Mouse (Mus musculus) stomach, embryonic 16.5 days (tissue): ENCODE measurements around the gene Rasl10a. TPM values are rescaled to one million over a fixed set of nuclear protein-coding genes. Genes with fewer than 3 reads are reported as not detected.

ENCODE experiments used
- ATAC-seq: fragments of 200-750 bp; cut with Nextera tagmentation; 2 replicates; pipeline ENCODE4 v1.8.0; 2017; ENCODE audit warnings: moderate number of reproducible peaks, moderate TSS enrichment; ENCODE audit not compliant: insufficient read depth, low FRiP score
- H3K27ac ChIP-seq: fragments of 300-500 bp; sonication (generic); 2 replicates; pipeline ENCODE4 v1.5.1; 2014; ENCODE audit warnings: low read length
- H3K27me3 ChIP-seq: fragments of 300-500 bp; sonication (generic); 2 replicates; pipeline ENCODE4 v1.6.1; 2014; ENCODE audit warnings: low read length, control low read depth, mixed read lengths; ENCODE audit not compliant: control insufficient read depth, insufficient read depth
- H3K36me3 ChIP-seq: fragments of 300-500 bp; sonication (generic); 2 replicates; pipeline ENCODE4 v1.6.1; 2014; ENCODE audit warnings: low read length; ENCODE audit not compliant: control insufficient read depth, insufficient read depth
- H3K4me1 ChIP-seq: fragments of 300-500 bp; sonication (generic); 2 replicates; pipeline ENCODE4 v1.6.1; 2014; ENCODE audit warnings: low read length, control low read depth, mixed read lengths; ENCODE audit not compliant: control insufficient read depth, insufficient read depth
- H3K4me2 ChIP-seq: fragments of 300-500 bp; sonication (generic); 2 replicates; pipeline ENCODE4 v1.6.1; 2014; ENCODE audit warnings: low read depth, low read length, mixed read lengths
- H3K4me3 ChIP-seq: fragments of 300-500 bp; sonication (generic); replicated peaks from 2 replicates; pipeline ENCODE4 v1.5.1; 2014; ENCODE audit warnings: mild to moderate bottlenecking, low read length
- H3K9ac ChIP-seq: fragments of 300-500 bp; sonication (generic); 2 replicates; pipeline ENCODE4 v1.6.1; 2014; ENCODE audit warnings: low read length
- H3K9me3 ChIP-seq: fragments of 300-500 bp; sonication (generic); replicated peaks from 2 replicates; pipeline ENCODE4 v1.6.1; 2016; ENCODE audit warnings: low read length, control low read depth; ENCODE audit not compliant: control insufficient read depth
- WGBS: fragments of 180-500 bp; shearing (Covaris S2); extraction: QIAGEN DNeasy Blood & Tissue Kit; methylation state at CpG from one replicate; pipeline ENCODE4 v1.1.7; 2014; 5-methylcytosine and 5-hydroxymethylcytosine counted together
- polyA plus RNA-seq: library from polyadenylated mRNA; unstranded; fragments of >200 nt; fragmentation: Nextera tagmentation; extraction: Ambion mirVana; gene quantifications from 2 replicates; pipeline ENCODE4 v1.2.1, GENCODE M21; 2015

Gene Rasl10a
- polyA plus RNA-seq: 0.49 and 1.8 TPM in 2 replicates

DNA sequence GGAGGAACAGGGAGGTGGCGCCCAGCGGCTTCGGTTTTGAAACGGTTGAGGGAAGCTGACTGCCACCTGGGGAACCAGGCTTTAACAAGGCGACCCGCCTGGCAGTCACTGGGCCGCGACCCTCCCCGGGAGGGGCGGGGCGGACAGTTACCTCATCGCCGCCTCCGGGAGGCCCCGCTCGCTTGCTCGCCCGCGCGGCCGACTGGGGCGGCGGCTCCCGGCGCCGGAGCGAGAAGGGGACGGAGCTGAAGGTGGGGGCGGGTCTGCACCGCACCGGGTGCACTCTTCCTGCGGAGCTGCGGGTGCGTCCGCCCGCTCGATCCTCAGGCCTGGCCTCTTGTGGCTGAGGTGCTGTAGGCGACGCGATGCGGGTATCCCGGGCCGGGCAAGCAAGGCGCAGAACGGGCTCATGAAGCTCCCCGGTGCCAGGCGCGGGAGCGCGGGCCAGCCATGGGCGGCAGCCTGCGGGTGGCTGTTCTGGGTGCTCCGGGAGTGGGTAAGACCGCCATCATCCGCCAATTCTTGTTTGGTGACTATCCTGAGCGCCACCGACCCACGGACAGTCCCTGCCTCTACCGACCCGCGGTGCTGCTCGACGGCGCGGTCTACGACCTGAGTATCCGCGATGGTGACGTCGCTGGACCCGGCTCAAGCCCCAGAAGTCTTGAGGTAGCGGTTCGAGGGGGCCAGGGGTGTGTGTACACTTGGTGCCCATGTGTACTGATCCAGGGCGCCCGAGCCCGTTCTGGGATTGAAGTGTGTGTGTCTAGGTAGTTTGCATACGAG is at the start of gene Rasl10a:
Gene Rasl10a (plus strand): TSS at position 273 of the 786 bp plus-strand sequence.
- peak within 1 kb of the TSS; percentile 87 for H3K4me2 ChIP-seq
- H3K9me3 ChIP-seq: no peaks in the 10 kb centered on the region
- peaks cover 40% of the 10 kb centered on the region for H3K4me1 ChIP-seq
- H3K27ac ChIP-seq: no peak within 1 kb of the TSS
- 2% methylated on average over 76 of the region's 77 CpGs for WGBS
- H3K4me3 ChIP-seq: peak within 1 kb of the TSS; percentile 48
- ATAC-seq: no peak
- peaks cover 44% of the 10 kb centered on the region for H3K27me3 ChIP-seq
- no peaks in the 10 kb centered on the region for H3K36me3 ChIP-seq
- peak within 1 kb of the TSS; percentile 59 for H3K9ac ChIP-seq

DNA sequence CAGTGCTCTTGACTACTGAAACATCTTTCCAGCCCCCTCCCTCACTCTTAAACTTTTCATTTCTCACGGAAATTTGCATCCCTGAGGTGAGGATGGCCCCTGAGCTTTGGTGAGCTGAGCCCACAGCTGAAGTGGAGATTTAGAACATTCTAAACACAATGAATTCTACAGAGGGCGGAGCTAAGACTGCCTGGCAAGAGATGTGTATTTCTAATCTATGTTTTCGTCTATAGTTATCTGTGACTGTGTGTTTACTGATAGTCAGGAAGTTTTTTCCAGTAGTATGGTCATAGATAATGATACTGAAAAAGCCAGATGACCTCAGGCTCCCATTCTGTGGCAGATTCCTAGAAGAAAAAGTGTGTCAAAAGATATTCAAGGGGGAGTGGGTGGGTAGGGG is 49.1 kb upstream of the Rasl10a start:
- 0 out of 2 replicates have a peak, but pooled peaks cover 4% of the 10 kb centered on the region for H3K36me3 ChIP-seq
- H3K9me3 ChIP-seq: no peaks in the 10 kb centered on the region
- ATAC-seq: no peak
- WGBS: 62% methylated on average over 3 of the region's 3 CpGs
- no peak overlapping the region for H3K4me2 ChIP-seq
- H3K4me1 ChIP-seq: peaks cover 7% of the 10 kb centered on the region; the same call in 1 of the 2 replicates
- no peak overlapping the region for H3K27ac ChIP-seq
- H3K9ac ChIP-seq: no peak overlapping the region
- H3K4me3 ChIP-seq: no peak overlapping the region
- H3K27me3 ChIP-seq: no peaks in the 10 kb centered on the region

DNA sequence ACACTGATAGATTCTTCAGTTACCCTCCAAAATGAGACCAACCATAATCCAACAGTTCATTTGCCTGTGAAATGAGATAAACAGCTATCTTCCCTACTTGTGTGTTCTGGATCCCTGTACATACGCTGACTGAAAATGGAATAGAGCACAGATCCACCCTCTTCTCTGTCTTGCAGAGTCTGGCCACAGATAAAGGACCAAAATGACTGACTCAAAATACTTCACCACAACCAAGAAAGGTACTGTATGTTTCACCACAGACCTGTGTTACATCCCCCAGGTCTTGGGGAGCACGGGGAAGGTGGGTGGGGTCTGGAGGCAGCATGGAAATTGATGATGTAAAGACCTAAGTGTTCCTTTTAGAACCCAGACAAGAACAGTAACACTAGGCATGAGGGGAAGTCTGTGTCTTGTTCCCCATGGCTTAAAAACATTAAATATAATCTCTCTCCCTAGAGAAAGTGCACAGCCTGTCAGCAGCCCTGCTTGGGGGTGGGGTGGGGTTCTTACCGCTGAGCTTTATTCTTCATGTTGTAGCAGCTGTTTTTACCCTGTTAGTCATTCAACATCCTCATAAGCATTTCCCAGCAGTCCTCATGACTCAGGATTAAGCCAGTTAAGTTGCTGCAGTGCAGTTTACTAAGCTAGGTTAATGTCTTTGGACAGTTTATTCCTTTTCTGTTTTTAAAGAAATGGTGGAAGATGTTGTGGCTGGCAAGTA is 48.4 kb upstream of the Rasl10a start:
- 61% methylated on average over 3 of the region's 3 CpGs for WGBS
- no peaks in the 10 kb centered on the region for H3K9me3 ChIP-seq
- H3K36me3 ChIP-seq: 0 out of 2 replicates have a peak, but pooled peaks cover 4% of the 10 kb centered on the region
- no peak for ATAC-seq
- H3K4me3 ChIP-seq: no peak overlapping the region
- no peaks in the 10 kb centered on the region for H3K27me3 ChIP-seq
- no peak overlapping the region for H3K4me2 ChIP-seq
- no peak overlapping the region; the same call in 1 of the 2 replicates for H3K27ac ChIP-seq
- H3K9ac ChIP-seq: no peak overlapping the region
- H3K4me1 ChIP-seq: peaks cover 7% of the 10 kb centered on the region; the same call in 1 of the 2 replicates

DNA sequence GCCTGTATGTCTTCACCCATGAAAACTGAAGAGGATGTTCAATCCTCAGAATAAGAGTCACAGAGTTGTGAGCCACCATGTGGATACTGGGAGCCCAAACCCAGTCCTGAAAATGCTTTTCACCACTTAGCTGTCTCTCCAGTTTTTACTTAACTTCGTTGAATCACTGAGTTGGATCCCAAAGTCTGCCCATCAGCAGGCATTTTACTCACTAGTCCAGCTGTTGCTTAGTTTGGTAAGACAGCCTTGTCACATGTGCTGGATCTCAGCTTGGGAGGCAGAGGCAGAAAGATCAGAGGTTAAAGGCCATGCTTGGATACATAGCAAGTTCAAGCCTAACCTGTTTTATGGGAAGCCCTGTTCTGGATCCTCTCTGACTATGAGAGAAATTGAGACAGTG is 47.7 kb upstream of the Rasl10a start:
- H3K4me3 ChIP-seq: no peak overlapping the region
- no peak overlapping the region for H3K27ac ChIP-seq
- no peak overlapping the region for H3K9ac ChIP-seq
- H3K4me1 ChIP-seq: peaks cover 7% of the 10 kb centered on the region; the same call in 1 of the 2 replicates
- no peak for ATAC-seq
- H3K36me3 ChIP-seq: 0 out of 2 replicates have a peak, but pooled peaks cover 4% of the 10 kb centered on the region
- WGBS: 84% methylated on average over 1 of the region's 1 CpGs
- H3K9me3 ChIP-seq: no peaks in the 10 kb centered on the region
- no peaks in the 10 kb centered on the region for H3K27me3 ChIP-seq
- H3K4me2 ChIP-seq: no peak overlapping the region

DNA sequence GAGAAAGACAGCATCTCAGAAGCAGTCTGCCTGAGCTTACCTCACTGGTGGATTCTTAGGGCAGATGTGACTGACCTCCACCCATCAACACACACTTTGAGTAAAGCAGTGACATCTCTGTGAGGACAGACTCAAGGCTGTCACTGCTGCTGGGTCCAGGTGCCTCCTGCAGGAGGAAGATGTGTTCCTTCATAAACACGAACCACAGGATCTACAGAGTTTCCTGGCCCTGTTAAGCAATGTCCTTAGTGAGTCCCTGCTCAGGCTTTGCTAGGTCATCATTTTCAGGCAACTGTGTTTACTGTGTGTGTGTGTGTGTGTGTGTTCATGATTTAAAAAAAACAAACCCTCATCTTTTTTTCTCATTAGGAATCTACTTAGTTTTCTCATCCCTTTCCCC is 46.4 kb upstream of the Rasl10a start:
- no peak overlapping the region for H3K4me2 ChIP-seq
- H3K4me1 ChIP-seq: peaks cover 7% of the 10 kb centered on the region; the same call in 1 of the 2 replicates
- H3K9ac ChIP-seq: no peak overlapping the region
- no peak overlapping the region for H3K27ac ChIP-seq
- 0 out of 2 replicates have a peak, but pooled peaks cover 4% of the 10 kb centered on the region for H3K36me3 ChIP-seq
- ATAC-seq: no peak
- no peaks in the 10 kb centered on the region for H3K9me3 ChIP-seq
- H3K4me3 ChIP-seq: no peak overlapping the region
- H3K27me3 ChIP-seq: no peaks in the 10 kb centered on the region
- 62% methylated on average over 1 of the region's 1 CpGs for WGBS

DNA sequence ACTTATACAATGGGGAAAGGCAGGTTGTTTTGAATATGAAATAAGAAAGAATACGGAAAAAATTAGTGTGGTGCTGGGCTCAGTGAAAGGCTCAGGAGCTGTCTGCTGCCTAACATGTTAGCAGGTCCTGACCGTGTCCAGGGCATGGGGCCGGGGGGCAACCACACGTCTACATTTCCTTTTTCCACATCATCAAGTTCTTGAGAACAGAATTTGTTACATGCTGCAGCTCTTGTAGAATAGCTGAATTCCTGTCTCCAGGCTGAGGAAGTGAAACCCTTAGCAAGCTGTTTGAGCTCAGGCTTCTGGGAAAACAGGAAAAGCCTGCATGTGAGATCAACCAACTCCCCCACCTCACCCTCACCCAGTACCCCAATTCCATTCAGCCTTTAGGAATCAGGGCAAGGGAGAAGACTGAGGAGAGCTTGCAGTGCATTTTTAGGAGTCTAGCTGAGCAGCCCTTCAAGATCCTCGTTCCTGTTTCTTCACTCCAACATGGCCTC is 45.7 kb upstream of the Rasl10a start:
- Histone ChIP-seq H3K27ac (no peak overlapping the region), H3K27me3 (no peaks in the 10 kb centered on the region), H3K9ac (no peak overlapping the region), H3K4me3 (no peak overlapping the region), H3K36me3 (0 out of 2 replicates have a peak, but pooled peaks cover 4% of the 10 kb centered on the region), H3K9me3 (no peaks in the 10 kb centered on the region), H3K4me2 (no peak overlapping the region), H3K4me1 (peaks cover 5% of the 10 kb centered on the region; the same call in 1 of the 2 replicates)
- 82% methylated on average over 5 of the region's 5 CpGs for WGBS
- ATAC-seq: no peak

DNA sequence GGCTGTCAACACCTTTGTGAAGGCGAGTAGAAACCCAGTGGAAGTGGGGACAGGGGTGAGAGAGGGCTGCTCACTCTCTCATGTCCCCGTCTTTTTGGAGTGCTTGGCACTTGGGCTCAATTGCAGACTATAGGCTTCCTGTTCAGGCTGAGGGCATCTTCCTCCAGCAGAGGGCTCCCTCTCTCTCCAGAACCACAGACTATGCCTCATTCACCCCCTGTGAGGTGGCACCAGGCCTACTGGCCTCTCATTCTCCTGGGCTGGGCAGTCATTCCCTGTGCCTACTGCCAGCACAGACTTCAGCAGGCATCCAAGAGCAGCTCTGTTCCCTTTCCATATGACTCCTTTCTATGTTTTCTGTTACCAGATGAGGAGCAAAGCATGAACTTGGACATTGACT is 42.2 kb upstream of the Rasl10a start:
- H3K9ac ChIP-seq: no peak overlapping the region
- no peaks in the 10 kb centered on the region for H3K9me3 ChIP-seq
- H3K36me3 ChIP-seq: peaks cover 13% of the 10 kb centered on the region; the same call in 1 of the 2 replicates
- no peak overlapping the region for H3K27ac ChIP-seq
- H3K27me3 ChIP-seq: no peaks in the 10 kb centered on the region
- H3K4me3 ChIP-seq: no peak overlapping the region
- ATAC-seq: 0 out of 2 replicates have a peak, but pooled peaks have one; percentile 29
- 54% methylated on average over 2 of the region's 2 CpGs for WGBS
- H3K4me1 ChIP-seq: no peaks in the 10 kb centered on the region
- H3K4me2 ChIP-seq: no peak overlapping the region

DNA sequence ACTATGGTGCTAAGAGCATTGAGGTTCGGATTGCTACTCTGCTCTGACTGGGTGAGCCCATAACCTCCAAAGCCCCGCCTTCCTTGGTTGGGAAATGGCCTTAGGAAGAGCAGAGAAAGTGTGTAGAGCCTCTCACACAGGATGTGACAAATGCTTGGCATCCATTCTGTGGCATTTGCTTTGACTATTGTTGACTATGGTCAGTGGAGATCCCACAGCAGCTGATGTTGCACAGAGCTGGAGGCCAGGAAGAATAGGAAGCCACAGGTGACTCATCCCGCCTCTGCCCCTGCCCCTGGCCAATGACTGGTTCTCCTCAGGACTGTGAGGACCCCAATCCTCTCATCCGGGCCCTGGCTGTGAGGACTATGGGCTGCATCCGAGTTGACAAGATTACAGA is 41.6 kb upstream of the Rasl10a start:
- no peak overlapping the region for H3K27ac ChIP-seq
- no peak overlapping the region for H3K4me2 ChIP-seq
- no peak overlapping the region for H3K9ac ChIP-seq
- H3K36me3 ChIP-seq: peaks cover 13% of the 10 kb centered on the region; the same call in 1 of the 2 replicates
- ATAC-seq: no peak
- no peaks in the 10 kb centered on the region for H3K4me1 ChIP-seq
- no peaks in the 10 kb centered on the region for H3K27me3 ChIP-seq
- 82% methylated on average over 5 of the region's 5 CpGs for WGBS
- H3K9me3 ChIP-seq: no peaks in the 10 kb centered on the region
- H3K4me3 ChIP-seq: no peak overlapping the region

DNA sequence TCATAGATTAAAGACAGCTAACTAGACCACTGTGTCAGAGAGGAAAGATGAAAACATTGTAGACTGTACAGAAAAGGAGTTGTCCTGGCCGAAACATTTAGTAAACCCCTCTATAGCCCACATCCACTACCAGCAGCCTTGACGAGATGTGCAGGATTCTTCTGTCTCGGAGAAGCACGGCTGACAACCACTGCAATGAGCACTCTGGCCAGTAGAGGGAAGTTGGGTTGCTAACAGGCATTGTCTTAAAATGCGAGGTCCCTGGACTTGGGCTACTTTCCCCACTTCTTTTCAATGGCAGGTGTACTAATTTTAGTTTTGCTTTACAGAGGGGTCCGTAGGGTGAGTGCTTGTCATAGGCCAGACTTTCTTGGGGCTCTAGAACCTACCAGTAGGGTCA is 40.4 kb upstream of the Rasl10a start:
- 56% methylated on average over 6 of the region's 6 CpGs for WGBS
- H3K27me3 ChIP-seq: no peaks in the 10 kb centered on the region
- H3K36me3 ChIP-seq: peaks cover 13% of the 10 kb centered on the region; the same call in 1 of the 2 replicates
- no peaks in the 10 kb centered on the region for H3K4me1 ChIP-seq
- no peak overlapping the region for H3K4me2 ChIP-seq
- H3K9ac ChIP-seq: no peak overlapping the region
- H3K9me3 ChIP-seq: no peaks in the 10 kb centered on the region
- no peak for ATAC-seq
- no peak overlapping the region for H3K27ac ChIP-seq
- H3K4me3 ChIP-seq: no peak overlapping the region
